Mouse (Mus musculus): ENCODE results near the gene Nipal3. TPM values are rescaled to one million over a fixed set of nuclear protein-coding genes. Genes with fewer than 3 reads are reported as not detected.
A peak's percentile ranks its signal among the peaks of the same experiment; 100 is the strongest.

Gene Nipal3
- total RNA-seq, 2 experiments from 2014 or later: 81.8 to 85.3 TPM

- TF ChIP-seq CTCF (conservative IDR thresholded peaks at IDR 0.05): no peak
- H3K27ac ChIP-seq: peak overlapping the region; percentile 91
- no peak for DNase-seq (ENCODE audit: low spot score in 2 of 2)
- H3K4me3 ChIP-seq: peak overlapping the region; percentile 74
Observed at GRCm38 (mm10) chr4:135495397-135495791, 556 bp upstream of the Nipal3 start.

GRCm38 (mm10) chr4:135493691-135494520 is 932 bp downstream of the Nipal3 start:
- TF ChIP-seq CTCF (conservative IDR thresholded peaks at IDR 0.05): 0 out of 2 replicates have a peak, but pooled peaks have one; percentile 24
- DNase-seq (ENCODE audit: low spot score in 2 of 2): no peak
- Histone ChIP-seq H3K27ac (peak overlapping the region; percentile 91), H3K4me3 (peak overlapping the region; percentile 74)

- Histone ChIP-seq H3K27ac (peak overlapping the region; percentile 91; the same call in 1 of the 2 replicates), H3K4me3 (peak overlapping the region; percentile 74)
- DNase-seq (ENCODE audit: low spot score in 2 of 2): no peak
- TF ChIP-seq CTCF (conservative IDR thresholded peaks at IDR 0.05): no peak
Observed at GRCm38 (mm10) chr4:135493271-135493670, 1.6 kb downstream of the Nipal3 start.

GRCm38 (mm10) chr4:135489256-135489655 is 5.6 kb downstream of the Nipal3 start:
- no peak for TF ChIP-seq CTCF (conservative IDR thresholded peaks at IDR 0.05)
- DNase-seq (ENCODE audit: low spot score in 2 of 2): no peak
- Histone ChIP-seq H3K4me3 (no peak overlapping the region), H3K27ac (no peak overlapping the region)

- DNase-seq (ENCODE audit: low spot score in 2 of 2): no peak
- Histone ChIP-seq H3K4me3 (no peak overlapping the region), H3K27ac (no peak overlapping the region)
- no peak for TF ChIP-seq CTCF (conservative IDR thresholded peaks at IDR 0.05)
Observed at GRCm38 (mm10) chr4:135486352-135486751, 8.5 kb downstream of the Nipal3 start.

- no peak for DNase-seq (ENCODE audit: low spot score in 2 of 2)
- no peak overlapping the region for H3K27ac ChIP-seq
- no peak overlapping the region for H3K4me3 ChIP-seq
- no peak for TF ChIP-seq CTCF (conservative IDR thresholded peaks at IDR 0.05)
Observed at GRCm38 (mm10) chr4:135485086-135485485, 9.8 kb downstream of the Nipal3 start.

- DNase-seq (ENCODE audit: low spot score in 2 of 2): no peak
- Histone ChIP-seq H3K27ac (no peak overlapping the region), H3K4me3 (no peak overlapping the region)
- peak; percentile 21; the same call in 1 of the 2 replicates for TF ChIP-seq CTCF (conservative IDR thresholded peaks at IDR 0.05)
Observed at GRCm38 (mm10) chr4:135480370-135480769, 14.5 kb downstream of the Nipal3 start.

GRCm38 (mm10) chr4:135477851-135478250 is 17.0 kb downstream of the Nipal3 start:
- no peak overlapping the region for H3K4me3 ChIP-seq
- no peak overlapping the region for H3K27ac ChIP-seq
- no peak for TF ChIP-seq CTCF (conservative IDR thresholded peaks at IDR 0.05)
- DNase-seq (ENCODE audit: low spot score in 2 of 2): no peak

GRCm38 (mm10) chr4:135463406-135463805 is 31.4 kb downstream of the Nipal3 start:
- Histone ChIP-seq H3K4me3 (no peak overlapping the region), H3K27ac (no peak overlapping the region)
- no peak for TF ChIP-seq CTCF (conservative IDR thresholded peaks at IDR 0.05)
- DNase-seq (ENCODE audit: low spot score in 2 of 2): no peak

GRCm38 (mm10) chr4:135453572-135453971 is 41.3 kb downstream of the Nipal3 start:
- no peak overlapping the region for H3K27ac ChIP-seq
- H3K4me3 ChIP-seq: no peak overlapping the region
- no peak for TF ChIP-seq CTCF (conservative IDR thresholded peaks at IDR 0.05)
- DNase-seq (ENCODE audit: low spot score in 2 of 2): no peak

- Histone ChIP-seq H3K4me3 (no peak overlapping the region), H3K27ac (no peak overlapping the region)
- DNase-seq (ENCODE audit: low spot score in 2 of 2): no peak
- no peak for TF ChIP-seq CTCF (conservative IDR thresholded peaks at IDR 0.05)
Observed at GRCm38 (mm10) chr4:135453164-135453563, 41.7 kb downstream of the Nipal3 start.

GRCm38 (mm10) chr4:135451360-135452015 is 43.4 kb downstream of the Nipal3 start:
- TF ChIP-seq CTCF (conservative IDR thresholded peaks at IDR 0.05): no peak
- H3K27ac ChIP-seq: no peak overlapping the region
- H3K4me3 ChIP-seq: no peak overlapping the region
- DNase-seq (ENCODE audit: low spot score in 2 of 2): no peak

- no peak for DNase-seq (ENCODE audit: low spot score in 2 of 2)
- no peak overlapping the region for H3K4me3 ChIP-seq
- no peak overlapping the region for H3K27ac ChIP-seq
- TF ChIP-seq CTCF (conservative IDR thresholded peaks at IDR 0.05): no peak
Observed at GRCm38 (mm10) chr4:135442473-135442872, 52.4 kb downstream of the Nipal3 start.
